19 mouse cellular contexts compared by ENCODE assay signal in the genomic region with DNA sequence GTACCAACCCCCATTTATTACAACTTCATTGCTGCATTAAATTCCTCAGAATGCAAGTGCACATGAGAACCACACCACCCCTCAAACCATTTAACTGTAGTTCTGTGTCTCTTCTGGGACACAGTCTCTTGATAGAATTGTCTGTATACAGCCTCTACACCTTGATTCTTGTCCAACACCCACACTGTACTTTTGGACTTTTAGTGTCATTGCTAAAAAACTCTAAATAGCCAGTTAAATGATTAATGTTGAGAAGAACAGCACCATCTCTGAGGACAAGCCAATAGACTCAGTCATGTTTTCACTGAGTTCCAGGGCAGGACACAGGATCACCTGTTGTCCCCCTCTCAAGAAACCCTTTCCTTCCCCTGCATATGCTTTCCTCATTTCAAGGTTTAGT.
"Had no signal": no experiment of that assay in that cellular context is flagged by ENCODE, and none has a peak within 500 bp of the region (broad histone marks: within the 10 kb centered on the region; RNA-seq: fewer than 3 reads in every experiment).

No protein-coding gene starts in this region.

- H3K4me1 ChIP-seq: midbrain, embryonic 10.5 days; midbrain, embryonic 12.5 days; neural tube, embryonic 13.5 days; neural tube, embryonic 15.5 days had no signal

- H3K4me2 ChIP-seq: lung, embryonic 14.5 days; midbrain, embryonic 12.5 days; neural tube, embryonic 13.5 days; neural tube, embryonic 15.5 days had no signal

- H3K27ac ChIP-seq: midbrain, embryonic 10.5 days; midbrain, embryonic 12.5 days; neural tube, embryonic 13.5 days; neural tube, embryonic 15.5 days had no signal

- H3K36me3 ChIP-seq: midbrain, embryonic 10.5 days; midbrain, embryonic 12.5 days; neural tube, embryonic 13.5 days; neural tube, embryonic 15.5 days had no signal

- H3K27me3 ChIP-seq: midbrain, embryonic 12.5 days; neural tube, embryonic 13.5 days; neural tube, embryonic 15.5 days had no signal

- H3K4me3 ChIP-seq: midbrain, embryonic 10.5 days; midbrain, embryonic 12.5 days; myocyte; neural tube, embryonic 13.5 days; neural tube, embryonic 15.5 days had no signal

- H3K9me3 ChIP-seq: midbrain, embryonic 10.5 days; midbrain, embryonic 12.5 days; neural tube, embryonic 13.5 days; neural tube, embryonic 15.5 days had no signal

- DNase-seq: lung, adult 18-20 months; lung, embryonic 14.5 days; lung, postnatal 10 days; lung, postnatal 4 days; midbrain, embryonic 14.5 days; retina, postnatal 1 day; right cerebral cortex, adult 18-20 months; right cerebral cortex, postnatal 25 days; right cerebral cortex, postnatal 4 days; spleen, adult 18-20 months; thymus, adult 18-20 months; thymus, postnatal 14 days; thymus, postnatal 36 days had no signal

- ATAC-seq: midbrain, embryonic 16.5 days had no signal

- H3K9ac ChIP-seq: lung, embryonic 14.5 days; midbrain, embryonic 12.5 days; neural tube, embryonic 13.5 days; neural tube, embryonic 15.5 days had no signal
